Mouse (Mus musculus) embryonic facial prominence, embryonic 11.5 days (tissue): ENCODE results near the gene E2f4. TPM values are rescaled to one million over a fixed set of nuclear protein-coding genes. Genes with fewer than 3 reads are reported as not detected.

Source experiments
- ATAC-seq: fragments of 200-750 bp; cut with Nextera tagmentation; replicated peaks from 2 replicates; pipeline ENCODE4 v1.8.0; 2017; ENCODE audit warnings: low read depth; ENCODE audit not compliant: insufficient number of reproducible peaks, low FRiP score, low TSS enrichment
- DNase-seq: peaks from one replicate; pipeline ENCODE4 v3.0.0-alpha.2; 2015; ENCODE audit warnings: low spot score
- H3K27ac ChIP-seq: fragments of 300-500 bp; sonication (generic); replicated peaks from 2 replicates; pipeline ENCODE4 v1.5.1; 2014; ENCODE audit warnings: mild to moderate bottlenecking, low read depth, low read length, control low read depth
- H3K27me3 ChIP-seq: fragments of 300-500 bp; sonication (generic); 2 replicates; pipeline ENCODE4 v1.6.1; 2014; ENCODE audit warnings: mild to moderate bottlenecking, low read length, moderate library complexity, mixed read lengths; ENCODE audit not compliant: control insufficient read depth, insufficient read depth
- H3K36me3 ChIP-seq: fragments of 300-500 bp; sonication (generic); replicated peaks from 2 replicates; pipeline ENCODE4 v1.6.1; 2014; ENCODE audit warnings: low read depth, mild to moderate bottlenecking, low read length, moderate library complexity, mixed read lengths; ENCODE audit not compliant: control insufficient read depth, insufficient read depth
- H3K4me1 ChIP-seq: fragments of 300-500 bp; sonication (generic); 2 replicates; pipeline ENCODE4 v1.6.1; 2014; ENCODE audit warnings: low read length, mixed read lengths; ENCODE audit not compliant: control insufficient read depth, insufficient read depth
- H3K4me2 ChIP-seq: fragments of 300-500 bp; sonication (generic); 2 replicates; pipeline ENCODE4 v1.6.1; 2014; ENCODE audit warnings: low read depth, mild to moderate bottlenecking, control low read depth, low read length, moderate library complexity
- H3K4me3 ChIP-seq: fragments of 300-500 bp; sonication (generic); 2 replicates; pipeline ENCODE4 v1.5.1; 2014; ENCODE audit warnings: low read depth, low read length, control low read depth
- H3K9ac ChIP-seq: fragments of 300-500 bp; sonication (generic); replicated peaks from 2 replicates; pipeline ENCODE4 v1.6.1; 2014; ENCODE audit warnings: mild to moderate bottlenecking, control low read depth, low read length
- H3K9me3 ChIP-seq: fragments of 300-500 bp; sonication (generic); replicated peaks from 2 replicates; pipeline ENCODE4 v1.6.1; 2016; ENCODE audit warnings: mild to moderate bottlenecking, low read length, inconsistent platforms, mixed read lengths; ENCODE audit not compliant: control insufficient read depth
- WGBS: fragments of 180-500 bp; shearing (Covaris S2); extraction: QIAGEN DNeasy Blood & Tissue Kit; methylation state at CpG from one replicate; pipeline ENCODE4 v1.1.7; 2014; 5-methylcytosine and 5-hydroxymethylcytosine counted together
- polyA plus RNA-seq: library from polyadenylated mRNA; unstranded; fragments of >200 nt; fragmentation: Nextera tagmentation; extraction: Ambion mirVana; gene quantifications from 2 replicates; pipeline ENCODE4 v1.2.1, GENCODE M21; 2014

The E2f4 gene
- polyA plus RNA-seq, 1 experiment from 2014 or later = 103 TPM

- peak overlapping the region; percentile 87 for H3K4me2 ChIP-seq
- peaks cover 2% of the 10 kb centered on the region; the same call in 1 of the 2 replicates for H3K4me1 ChIP-seq
- H3K4me3 ChIP-seq = no peak overlapping the region
These were observed 32.3 kb upstream of the E2f4 start for GRCm38 (mm10) chr8:105265128-105265527.

GRCm38 (mm10) chr8:105266775-105267174 lies 30.7 kb upstream of the E2f4 start:
- DNase-seq (no peak), ATAC-seq (no peak)
- Histone ChIP-seq H3K9ac (no peak overlapping the region), H3K4me2 (no peak overlapping the region), H3K9me3 (no peaks in the 10 kb centered on the region), H3K27ac (no peak overlapping the region), H3K36me3 (no peaks in the 10 kb centered on the region), H3K4me1 (peaks cover 2% of the 10 kb centered on the region; the same call in 1 of the 2 replicates), H3K27me3 (peaks cover 75% of the 10 kb centered on the region), H3K4me3 (no peak overlapping the region)
- 10% methylated on average over 13 of the region's 13 CpGs for WGBS

More at GRCm38 (mm10) chr8:105265128-105265527, 32.3 kb upstream of the E2f4 start:
- Histone ChIP-seq H3K36me3 (no peaks in the 10 kb centered on the region), H3K27me3 (peaks cover 67% of the 10 kb centered on the region), H3K9me3 (no peaks in the 10 kb centered on the region), H3K27ac (no peak overlapping the region), H3K9ac (no peak overlapping the region)
- DNase-seq = no peak
- 12% methylated on average over 10 of the region's 10 CpGs for WGBS
- no peak for ATAC-seq

- Histone ChIP-seq H3K4me1 (peaks cover 2% of the 10 kb centered on the region; the same call in 1 of the 2 replicates), H3K27ac (no peak overlapping the region)
- peak; percentile 64 for ATAC-seq
These were observed 29.0 kb upstream of the E2f4 start for GRCm38 (mm10) chr8:105268342-105269074.

GRCm38 (mm10) chr8:105269075-105269458 lies 28.4 kb upstream of the E2f4 start:
- Histone ChIP-seq H3K9ac (peak overlapping the region; percentile 29), H3K36me3 (no peaks in the 10 kb centered on the region), H3K9me3 (no peaks in the 10 kb centered on the region), H3K4me2 (peak overlapping the region; percentile 72), H3K4me3 (peak overlapping the region; percentile 41), H3K4me1 (peaks cover 2% of the 10 kb centered on the region; the same call in 1 of the 2 replicates), H3K27ac (no peak overlapping the region), H3K27me3 (peaks cover 82% of the 10 kb centered on the region)
- ATAC-seq = no peak
- DNase-seq = no peak
- under 1% methylated on average over 10 of the region's 10 CpGs for WGBS

More at GRCm38 (mm10) chr8:105268342-105269074, 29.0 kb upstream of the E2f4 start:
- Histone ChIP-seq H3K27me3 (peaks cover 84% of the 10 kb centered on the region), H3K4me2 (peak overlapping the region; percentile 72), H3K9me3 (no peaks in the 10 kb centered on the region), H3K9ac (peak overlapping the region; percentile 29), H3K4me3 (peak overlapping the region; percentile 41), H3K36me3 (no peaks in the 10 kb centered on the region)
- WGBS = under 1% methylated on average over 65 of the region's 65 CpGs
- peak; percentile 87 for DNase-seq

GRCm38 (mm10) chr8:105269461-105269947 lies 28.0 kb upstream of the E2f4 start, which contains the start of gene Hsf4:
TSS of gene Hsf4 (plus strand) at chr8:105269801.
- Histone ChIP-seq H3K9ac (peak within 1 kb of the TSS; percentile 37), H3K27me3 (peaks cover 83% of the 10 kb centered on the region), H3K4me2 (peak within 1 kb of the TSS; percentile 72), H3K27ac (no peak within 1 kb of the TSS), H3K36me3 (no peaks in the 10 kb centered on the region), H3K4me1 (peaks cover 2% of the 10 kb centered on the region; the same call in 1 of the 2 replicates), H3K9me3 (no peaks in the 10 kb centered on the region), H3K4me3 (peak within 1 kb of the TSS; percentile 41)
- DNase-seq (no peak), ATAC-seq (no peak)
- WGBS = under 1% methylated on average over 41 of the region's 42 CpGs

GRCm38 (mm10) chr8:105270101-105270915 lies 27.2 kb upstream of the E2f4 start:
- Histone ChIP-seq H3K4me2 (peak overlapping the region; percentile 72), H3K27ac (no peak overlapping the region), H3K9me3 (no peaks in the 10 kb centered on the region), H3K9ac (no peak overlapping the region; the same call in 1 of the 2 replicates), H3K27me3 (peaks cover 89% of the 10 kb centered on the region), H3K4me1 (peaks cover 2% of the 10 kb centered on the region; the same call in 1 of the 2 replicates), H3K4me3 (peak overlapping the region; percentile 41), H3K36me3 (no peaks in the 10 kb centered on the region)
- ATAC-seq (no peak), DNase-seq (no peak)
- WGBS = 2% methylated on average over 39 of the region's 39 CpGs

- Histone ChIP-seq H3K4me3 (no peak overlapping the region), H3K9ac (no peak overlapping the region), H3K4me1 (peaks cover 6% of the 10 kb centered on the region), H3K27ac (no peak overlapping the region), H3K4me2 (no peak overlapping the region; the same call in 1 of the 2 replicates), H3K27me3 (peaks cover 90% of the 10 kb centered on the region), H3K9me3 (no peaks in the 10 kb centered on the region), H3K36me3 (no peaks in the 10 kb centered on the region)
- DNase-seq (no peak), ATAC-seq (no peak)
- 2% methylated on average over 11 of the region's 11 CpGs for WGBS
These were observed 26.6 kb upstream of the E2f4 start for GRCm38 (mm10) chr8:105270916-105271186.
